Mouse (Mus musculus) c-Kit-positive CD71-negative TER-119-negative erythroid progenitor cells, embryonic 14.5 days (primary cell): ENCODE measurements around the gene Lzic.
"Not testable (repeated sequence)": the region's sequence is repeated elsewhere in the genome, so short reads cannot be mapped to it uniquely, and the experiment has no call there.

Source experiments
- DNase-seq: peaks from one replicate; pipeline ENCODE4 v3.0.0-alpha.2; 2013; ENCODE audit warnings: low read depth

Lzic gene

DNA sequence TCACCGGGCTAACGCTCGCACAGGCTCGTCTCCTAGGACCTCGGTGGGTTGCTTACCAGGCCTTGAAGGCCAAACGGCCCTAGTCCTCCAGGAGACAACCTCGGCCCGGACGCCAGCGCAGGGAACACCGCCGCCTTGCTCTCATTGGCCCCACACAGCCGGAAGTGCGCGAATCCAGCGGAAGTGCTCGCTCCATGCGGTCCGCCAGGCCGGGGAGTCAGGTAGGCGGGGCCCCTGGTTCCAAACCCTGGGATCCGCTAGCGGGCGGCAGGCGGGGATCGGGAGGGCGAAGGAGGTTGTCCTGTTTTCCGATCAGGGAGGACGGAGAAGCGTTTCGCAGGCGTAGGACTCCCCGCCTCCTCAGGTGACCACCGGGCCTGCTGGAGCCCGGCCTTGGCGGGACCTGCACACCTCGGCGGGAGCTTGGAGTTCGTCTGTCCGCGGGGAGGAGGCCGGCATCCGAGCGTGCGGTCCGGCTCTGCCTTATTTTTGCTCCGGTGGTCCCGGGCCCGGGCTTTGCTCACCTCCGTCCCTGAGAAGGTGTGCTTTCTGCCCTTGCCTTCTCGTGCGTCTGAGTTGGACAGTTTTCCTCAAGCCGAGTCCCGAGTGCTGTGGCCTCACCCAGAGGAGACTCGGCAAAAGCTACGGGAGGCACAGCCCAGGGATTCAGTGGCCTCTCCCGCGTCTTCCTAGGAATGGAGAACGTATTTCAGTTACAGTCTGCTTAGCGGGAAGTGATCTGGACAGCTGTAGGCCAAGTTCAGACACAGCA lies at the start of gene Lzic, which contains the start of gene Nmnat1:
Gene Lzic, plus strand, starts transcription at position 177 of the 772 bp plus-strand sequence.
Gene Nmnat1, minus strand, starts transcription at position 150 of the 772 bp plus-strand sequence.
- DNase-seq = peak; percentile 88

DNA sequence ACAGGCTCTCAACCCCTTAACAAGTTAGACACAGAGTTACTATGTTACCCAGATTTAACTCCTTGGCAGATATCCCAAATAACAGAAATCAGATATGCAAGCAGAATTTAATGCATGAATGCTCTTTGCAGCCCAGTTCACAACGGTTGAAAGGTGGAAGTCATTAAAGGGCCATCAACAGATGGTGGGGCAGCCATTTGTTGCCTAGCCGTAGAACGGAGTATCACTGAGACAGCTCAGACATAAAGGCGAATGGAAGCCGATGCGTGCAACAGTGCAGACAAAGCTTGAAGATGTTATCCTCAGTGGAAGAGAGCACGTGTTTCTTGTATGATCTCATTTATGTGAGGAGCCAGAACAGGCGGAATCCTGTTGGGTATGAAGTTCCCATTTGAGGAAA lies 44.5 kb upstream of the Lzic start:
- no peak for DNase-seq

DNA sequence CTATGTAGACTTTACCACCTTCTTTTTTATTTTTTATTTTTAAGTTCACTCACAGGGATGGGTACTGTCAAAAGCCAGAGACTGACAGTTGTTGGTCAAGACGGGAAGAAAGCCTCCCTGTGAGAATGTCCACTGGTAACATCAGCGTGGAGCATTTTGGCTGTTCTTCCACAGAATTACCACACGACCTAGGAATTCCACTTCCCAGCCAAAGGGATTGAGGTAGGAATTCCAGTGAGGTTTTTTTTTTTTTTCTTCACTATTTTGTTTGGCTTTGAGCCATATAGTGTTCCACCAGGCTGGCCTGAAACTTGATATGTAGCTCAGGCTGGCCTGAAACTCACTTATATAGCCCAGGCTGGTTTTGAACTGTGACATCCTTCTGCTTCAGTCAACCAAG lies 42.6 kb upstream of the Lzic start:
- no peak for DNase-seq

DNA sequence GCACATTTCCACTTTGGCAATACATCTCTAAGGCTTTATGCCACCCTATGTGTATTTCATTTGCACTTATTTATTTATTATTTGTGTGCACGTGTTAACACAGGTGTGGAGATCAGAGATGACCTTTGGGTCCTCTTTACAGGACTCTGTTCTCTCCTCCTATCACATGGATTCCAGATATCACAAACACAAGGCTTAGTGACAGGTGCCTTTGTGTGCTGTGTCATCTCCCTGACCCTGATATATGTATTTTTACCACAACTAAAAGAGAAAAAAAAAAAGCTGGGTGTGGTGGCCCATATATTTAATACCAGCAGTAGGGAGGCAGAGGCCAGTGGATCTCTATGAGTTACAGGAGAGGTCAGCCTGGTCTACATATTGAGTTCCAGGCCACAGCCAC lies 40.6 kb upstream of the Lzic start:
- no peak for DNase-seq

DNA sequence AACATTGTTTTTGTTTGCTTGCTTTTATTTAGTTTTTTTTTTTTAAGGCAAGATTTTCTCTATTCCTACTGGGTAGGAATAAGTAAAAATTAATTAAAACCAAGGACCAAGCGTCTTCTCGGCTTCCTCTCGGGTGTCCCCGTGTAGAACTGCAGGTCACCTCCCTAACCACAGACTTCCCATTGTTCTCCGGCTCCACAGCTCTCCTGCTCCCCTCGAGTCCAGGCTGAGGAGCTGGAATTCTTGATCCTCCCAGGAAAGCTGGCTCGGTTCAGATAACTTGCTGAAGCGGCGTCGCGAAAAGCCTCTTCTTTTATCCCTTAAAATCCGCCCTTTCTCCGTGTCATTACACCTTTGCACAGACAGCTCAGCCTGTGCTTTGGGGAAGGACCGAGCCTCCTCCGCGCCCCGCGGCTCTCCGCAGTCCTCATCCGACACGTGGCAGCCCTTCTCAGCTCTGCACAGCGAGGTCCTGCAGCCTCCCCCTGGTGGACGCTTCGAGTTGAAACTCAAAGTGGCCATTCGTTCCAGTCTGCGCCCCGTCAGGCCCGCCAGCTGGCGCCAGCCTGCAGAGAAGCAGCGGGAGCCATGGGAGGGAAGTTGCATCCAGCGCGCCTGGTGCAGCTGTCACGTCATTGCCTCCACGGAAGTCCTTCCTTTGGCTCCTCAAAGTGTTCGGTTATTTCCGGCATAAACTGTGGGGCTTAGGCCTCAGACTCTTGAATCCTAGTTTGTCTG lies 39.9 kb upstream of the Lzic start:
- DNase-seq = peak; percentile 94

DNA sequence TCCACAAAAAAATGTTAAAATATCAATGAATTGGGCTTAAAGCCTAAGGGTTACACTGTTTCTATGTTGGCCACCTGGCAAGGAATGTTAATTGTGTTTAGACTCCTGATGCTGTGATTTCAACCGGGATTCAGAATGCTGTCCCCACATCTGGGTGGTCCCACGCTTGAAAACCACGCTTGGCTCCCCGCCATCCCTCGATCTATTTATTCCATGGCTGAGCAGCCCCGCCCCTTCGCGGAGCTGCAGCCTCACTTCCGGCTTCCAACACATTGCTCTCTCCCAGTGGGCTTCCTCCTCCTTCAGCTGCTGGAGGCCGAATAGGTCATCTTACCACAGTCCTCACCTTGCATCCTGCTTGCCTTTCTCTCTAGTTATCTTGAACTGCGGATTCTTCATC lies 39.2 kb upstream of the Lzic start:
- peak; percentile 41 for DNase-seq

DNA sequence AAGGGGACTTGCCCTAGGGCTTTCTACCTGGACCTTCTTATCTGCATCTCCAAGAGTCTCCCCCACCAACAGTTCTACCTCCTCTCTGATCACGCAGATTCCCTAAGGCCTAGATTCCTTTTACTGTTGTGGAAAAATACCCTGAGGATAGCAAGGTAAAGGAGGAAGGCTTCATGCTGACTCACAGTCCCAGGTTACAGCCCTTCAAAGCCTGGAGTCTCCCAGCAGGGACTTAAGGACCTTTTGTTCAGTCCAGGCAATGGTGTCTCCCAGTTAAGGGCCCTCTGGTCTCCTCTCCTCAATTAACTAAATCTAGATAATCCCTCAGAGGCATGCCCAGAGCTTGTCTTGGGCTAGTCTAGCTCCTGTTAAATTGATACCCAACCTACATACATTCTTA lies 38.7 kb upstream of the Lzic start:
- DNase-seq = no peak

DNA sequence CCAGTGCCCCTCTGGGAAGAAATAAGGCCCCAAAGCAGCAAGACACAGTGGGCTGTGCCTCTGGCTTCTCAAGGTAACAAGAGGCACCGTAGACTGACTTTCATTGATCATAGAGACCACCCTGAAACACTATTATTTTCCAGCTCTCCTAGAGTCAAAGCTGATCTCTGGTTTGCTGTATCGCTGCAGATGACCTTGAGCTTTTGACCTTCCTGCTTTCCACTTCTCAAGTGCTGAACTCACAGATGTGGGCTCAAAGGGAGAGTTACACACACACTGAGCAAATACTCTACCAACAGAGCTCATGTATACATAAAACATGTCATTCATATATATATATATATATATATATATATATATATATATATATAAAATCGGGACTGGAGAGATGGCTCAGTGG lies 34.4 kb upstream of the Lzic start:
- DNase-seq = no peak

DNA sequence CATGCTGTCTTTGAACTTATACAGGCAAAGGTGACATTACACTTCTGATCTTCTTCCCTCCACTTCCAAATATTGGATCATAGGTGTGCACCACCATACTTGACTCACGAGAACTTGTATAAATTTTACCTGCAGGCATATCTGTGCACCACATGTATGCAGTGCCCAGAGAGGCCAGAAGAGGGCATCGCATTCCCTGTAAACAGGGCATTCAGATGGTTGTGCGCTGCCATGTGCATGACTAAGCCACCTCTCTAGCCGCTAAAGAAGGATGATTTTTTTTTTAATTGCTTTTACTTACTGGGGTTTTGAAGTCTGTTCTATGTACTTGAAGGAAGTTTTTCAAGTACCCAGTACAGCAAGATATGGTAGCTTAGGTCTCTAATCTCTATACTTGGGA lies 31.4 kb upstream of the Lzic start:
- peak; percentile 47 for DNase-seq

DNA sequence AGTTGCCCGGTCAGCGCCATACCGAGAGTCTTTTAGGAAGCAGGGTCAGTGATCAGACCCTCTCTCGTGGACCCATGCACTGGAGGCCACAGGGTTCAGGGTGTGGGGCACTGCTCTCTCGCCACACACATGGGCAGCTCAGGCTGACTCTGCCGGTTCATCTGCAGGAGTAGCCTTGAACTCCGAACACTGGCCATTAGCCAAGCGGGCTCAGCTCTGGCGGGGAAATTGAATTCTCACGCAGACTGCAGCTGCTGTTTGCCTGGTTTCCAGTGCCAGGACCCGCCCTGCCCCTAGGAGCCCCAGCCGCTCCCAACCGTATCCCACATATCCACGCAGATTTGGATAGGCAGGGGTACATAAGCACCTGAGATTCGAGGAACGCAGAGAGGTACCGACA lies 30.8 kb upstream of the Lzic start:
- DNase-seq = no peak

DNA sequence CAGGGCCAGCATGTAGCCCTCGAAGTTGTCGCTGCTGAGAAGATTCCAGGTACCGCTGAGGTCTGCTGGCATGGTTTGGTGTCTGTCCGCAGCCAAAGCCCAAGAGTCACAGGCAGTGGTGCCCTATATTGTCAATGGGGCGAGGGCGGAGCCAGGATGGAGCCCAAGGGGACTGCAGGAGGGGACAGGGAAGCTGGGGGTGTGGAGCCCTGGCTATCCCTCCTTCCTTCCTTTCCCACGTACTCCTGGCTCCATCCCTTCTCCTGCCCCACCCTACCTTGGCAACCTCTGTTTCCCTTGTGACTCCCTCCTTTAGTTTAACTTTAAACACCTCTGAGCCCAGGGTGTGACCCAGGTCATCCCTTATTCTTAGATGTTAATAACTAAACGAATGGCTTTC lies 30.1 kb upstream of the Lzic start, which contains the start of gene Rbp7:
Gene Rbp7, minus strand, starts transcription at position 100 of the 400 bp plus-strand sequence.
- DNase-seq = no peak

DNA sequence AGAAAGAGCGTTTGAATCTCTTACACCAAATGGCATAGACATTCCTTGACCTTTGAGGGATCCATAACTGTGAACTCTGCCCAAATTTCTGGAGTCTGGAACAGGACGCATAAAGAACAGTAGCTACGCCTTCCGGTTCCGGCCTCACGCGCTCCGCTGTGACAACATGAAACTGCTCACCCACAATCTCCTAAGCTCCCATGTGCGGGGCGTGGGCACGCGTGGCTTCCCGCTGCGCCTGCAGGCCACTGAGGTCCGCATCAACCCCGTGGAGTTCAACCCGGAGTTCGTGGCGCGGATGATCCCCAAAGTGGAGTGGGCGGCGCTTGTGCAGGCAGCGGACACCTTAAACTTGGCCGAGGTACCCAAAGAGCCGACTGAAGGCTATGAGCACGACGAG lies 27.9 kb upstream of the Lzic start:
- not testable (repeated sequence) for DNase-seq

DNA sequence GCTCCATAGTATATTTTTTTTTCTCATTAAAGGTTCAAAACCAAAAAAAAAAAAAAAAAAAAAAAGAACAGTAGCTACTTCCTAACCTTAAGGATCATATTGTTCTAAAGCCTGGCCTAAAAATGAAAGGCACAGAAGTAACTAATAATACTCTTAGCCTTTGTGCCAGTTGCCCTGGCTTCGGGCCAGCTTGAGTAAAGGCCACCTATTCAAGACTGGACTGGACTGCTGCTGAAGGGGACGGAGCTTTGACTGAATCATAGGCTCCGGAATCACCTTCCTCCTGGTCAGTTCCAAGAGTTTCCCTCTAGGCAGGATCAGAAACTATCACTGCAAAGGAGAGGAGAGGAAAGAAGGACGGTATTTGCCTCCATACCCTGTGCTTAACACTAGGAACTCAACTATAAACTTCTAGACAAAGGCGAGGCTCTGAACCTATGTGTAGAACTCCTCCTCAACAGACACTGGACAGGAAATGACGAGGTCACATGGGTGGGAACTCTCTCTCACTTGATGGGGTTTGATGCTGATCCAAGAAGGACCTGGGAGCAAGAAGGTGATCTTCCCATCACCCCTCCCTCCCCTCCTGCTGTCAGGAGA lies 27.1 kb upstream of the Lzic start:
- no peak for DNase-seq

DNA sequence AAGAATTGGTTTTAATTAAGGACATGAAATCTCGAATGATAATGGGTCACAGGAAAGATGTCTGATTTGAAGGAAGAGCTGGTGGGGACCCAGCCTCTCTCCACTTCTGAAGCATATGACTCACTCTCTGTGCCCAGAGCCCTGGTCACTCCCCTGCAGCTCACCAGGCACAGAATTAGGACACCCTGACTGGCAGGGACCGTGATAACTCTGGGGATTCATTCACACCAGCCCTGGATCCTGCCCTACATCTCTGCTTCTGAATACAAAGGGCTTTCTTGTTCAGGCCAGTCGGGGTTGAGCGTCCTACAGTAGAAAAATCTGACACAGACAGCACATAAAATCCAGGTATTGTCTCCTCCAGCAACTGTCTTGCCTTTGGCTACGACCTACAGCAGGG lies 26.5 kb upstream of the Lzic start:
- no peak for DNase-seq

DNA sequence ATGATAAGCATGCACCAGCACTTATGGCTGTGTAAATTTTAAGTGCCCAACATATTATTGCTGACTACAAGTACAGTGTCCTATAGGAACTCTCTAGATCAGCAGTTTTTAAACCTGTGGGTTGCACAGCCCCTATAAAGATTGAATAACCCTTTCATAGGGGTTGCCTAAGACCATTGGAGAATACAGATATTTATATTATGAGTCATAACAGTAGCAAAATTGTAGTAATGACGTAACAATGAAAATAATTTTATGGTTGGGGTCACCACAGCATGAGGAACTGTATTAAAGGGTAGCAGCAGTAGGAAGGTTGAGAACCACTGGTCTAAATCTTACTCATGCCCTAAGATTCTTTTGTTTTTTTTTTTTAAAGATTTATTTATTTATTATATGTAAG lies 25.6 kb upstream of the Lzic start:
- no peak for DNase-seq

DNA sequence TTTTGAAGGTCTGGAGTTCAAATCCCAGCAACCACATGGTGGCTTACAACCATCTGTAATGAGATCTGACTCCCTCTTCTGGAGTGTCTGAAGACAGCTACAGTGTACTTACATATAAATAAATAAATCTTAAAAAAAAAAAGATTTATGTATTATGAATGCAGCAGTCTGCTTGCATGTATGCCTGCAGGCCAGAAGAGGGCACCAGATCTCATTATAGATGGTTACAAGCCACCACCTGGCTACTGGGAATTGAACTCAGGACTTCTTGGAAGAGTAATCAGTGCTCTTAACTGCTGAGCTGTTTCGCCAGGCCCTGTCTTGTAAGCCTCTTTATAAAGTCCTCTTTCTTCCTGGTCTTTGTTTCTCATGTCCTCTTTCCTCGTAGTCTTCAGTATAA lies 24.6 kb upstream of the Lzic start:
- DNase-seq = not testable (repeated sequence)

DNA sequence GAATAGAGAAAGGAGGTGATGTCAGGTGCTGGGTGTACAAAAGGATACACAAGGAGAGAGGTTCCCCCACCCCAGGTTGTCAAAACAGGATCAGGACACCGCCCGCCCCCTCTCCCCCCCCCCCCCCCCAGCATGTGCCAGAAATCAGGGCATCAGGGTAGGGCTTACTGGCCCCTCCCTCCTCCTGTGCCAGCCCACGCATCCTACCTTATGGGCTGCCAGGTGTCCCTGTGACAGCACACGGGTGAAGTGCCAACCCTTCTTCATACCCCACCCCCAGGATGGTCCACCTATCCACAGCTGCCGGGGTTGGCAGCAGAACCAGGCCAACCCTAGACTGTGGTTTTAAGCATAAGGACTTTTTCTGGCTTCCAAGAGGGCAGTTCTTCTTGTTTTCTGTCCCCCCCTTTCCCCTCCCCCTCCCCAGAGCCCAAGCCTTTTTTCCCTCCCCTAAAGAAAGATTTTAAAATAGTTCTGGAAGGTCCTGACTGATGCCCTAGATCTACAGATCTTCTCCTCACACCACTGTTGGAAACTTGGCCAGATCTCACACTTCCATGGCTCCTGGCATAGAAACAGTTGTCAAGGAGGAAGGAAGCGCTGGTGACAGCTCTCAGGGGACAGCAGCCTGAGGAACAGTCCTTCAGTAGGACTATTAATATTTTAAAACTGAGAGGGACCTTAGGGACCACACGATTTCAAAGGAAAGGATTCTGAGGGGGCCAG lies 23.3 kb upstream of the Lzic start:
- no peak for DNase-seq

DNA sequence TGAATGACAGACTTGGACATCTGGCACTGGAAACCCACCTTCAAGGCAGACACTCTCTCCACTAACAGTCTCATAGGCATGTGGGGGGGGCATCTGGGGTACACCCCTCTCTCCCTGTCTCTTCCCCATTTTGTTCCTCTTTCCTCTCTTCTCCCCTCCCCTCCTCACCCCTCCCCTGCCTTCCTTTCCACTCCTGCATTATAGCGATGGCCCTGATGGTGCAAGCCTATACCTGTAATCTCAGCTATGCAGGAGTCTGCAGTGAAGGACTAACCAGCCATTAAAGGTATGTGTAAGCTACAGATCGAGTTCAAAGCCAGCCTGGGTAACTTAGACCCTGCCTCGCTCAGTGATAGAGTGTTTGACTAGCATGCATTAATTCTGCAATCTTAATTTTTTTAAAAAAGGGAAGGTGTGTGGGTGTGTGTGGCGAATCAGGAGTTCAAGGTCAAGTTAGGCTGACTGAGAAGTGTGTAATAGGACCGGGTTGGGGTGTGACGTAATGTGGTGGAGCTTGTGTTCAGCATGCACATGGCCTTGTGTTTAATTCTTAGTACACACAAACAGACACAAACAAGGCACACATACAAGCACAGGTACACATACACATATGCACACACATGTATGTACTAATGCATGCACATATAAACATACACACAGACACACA lies 22.6 kb upstream of the Lzic start:
- DNase-seq = no peak

DNA sequence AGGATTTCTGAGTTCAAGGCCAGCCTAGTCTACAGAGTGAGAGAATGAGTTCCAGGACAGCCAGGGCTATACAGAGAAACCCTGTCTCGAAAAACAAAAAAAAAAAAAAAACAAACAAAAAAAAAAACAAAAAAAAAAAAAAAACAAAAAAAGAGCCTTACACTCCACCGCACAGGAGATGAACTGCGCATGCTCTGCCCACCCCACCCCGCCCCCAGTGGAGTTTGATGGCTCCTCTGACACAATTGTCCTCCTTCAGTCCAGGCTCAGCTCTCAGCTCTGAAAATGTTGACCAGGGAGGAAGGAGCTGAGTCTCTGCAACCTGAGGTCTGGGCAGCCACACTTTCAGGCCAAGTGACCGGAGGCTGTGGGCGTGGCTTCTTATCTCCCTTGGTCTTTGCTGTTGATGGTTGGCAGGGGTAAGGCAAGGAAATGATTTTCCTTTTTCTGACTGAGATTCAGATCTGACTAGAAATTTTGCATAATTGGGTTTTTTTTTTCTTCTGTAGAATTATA lies 21.5 kb upstream of the Lzic start:
- DNase-seq = no peak

DNA sequence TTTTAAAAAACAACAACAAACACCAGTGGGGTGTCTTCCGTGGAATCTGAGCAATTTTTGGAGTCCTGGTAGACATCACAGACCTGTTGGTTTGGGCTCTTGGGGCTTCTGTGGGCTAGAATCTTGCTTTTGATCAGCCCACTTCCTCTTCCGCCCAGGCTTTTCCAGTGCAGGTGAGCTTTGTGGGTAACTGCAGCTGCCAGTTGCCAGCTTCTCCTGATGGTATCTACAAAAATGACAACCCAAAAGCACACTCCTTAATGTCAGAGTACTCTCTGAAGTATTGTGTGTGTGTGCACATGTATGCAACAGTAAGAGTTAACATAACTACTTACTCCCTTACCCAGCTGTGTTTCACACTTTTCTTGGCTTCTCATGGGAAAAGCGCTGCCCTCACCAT lies 15.5 kb upstream of the Lzic start:
- DNase-seq = no peak

DNA sequence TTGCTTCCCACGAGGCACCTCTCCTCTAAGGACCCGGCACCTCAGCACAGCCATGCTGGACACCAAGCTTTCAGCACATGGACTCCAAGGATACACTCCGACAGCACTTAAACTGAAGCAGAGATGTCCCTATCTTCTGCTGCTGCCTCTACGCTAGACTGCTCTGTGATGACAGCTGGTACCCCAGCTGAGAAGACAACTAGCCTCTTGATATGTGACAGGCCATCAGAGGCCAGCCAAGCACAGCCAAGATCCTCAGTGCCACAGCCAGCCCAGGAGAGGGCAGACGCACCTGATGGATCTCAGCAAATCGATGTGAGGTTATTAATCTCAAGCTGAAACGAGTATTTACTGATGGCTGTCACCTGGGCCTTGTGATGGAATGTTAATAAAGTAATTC lies 9.9 kb upstream of the Lzic start:
- no peak for DNase-seq

DNA sequence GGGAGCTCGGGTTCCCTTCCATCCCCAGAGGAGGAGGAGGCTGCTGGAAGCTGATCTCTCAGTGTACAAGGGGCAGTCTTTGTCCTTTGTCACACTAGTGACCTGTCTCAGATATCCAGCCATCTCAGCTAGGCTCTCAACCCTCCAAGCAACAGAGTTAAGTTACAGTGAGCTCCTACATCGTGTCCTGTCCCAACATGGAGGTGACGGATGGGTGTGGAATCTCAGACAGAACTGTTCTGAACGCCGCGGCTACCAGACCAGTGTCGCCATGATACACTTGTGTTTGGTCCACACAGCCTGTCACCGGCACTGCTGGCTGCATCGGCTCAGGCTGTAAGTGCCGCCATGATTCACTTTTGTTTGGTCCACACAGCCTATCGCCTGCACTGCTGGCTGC lies 8.0 kb upstream of the Lzic start, which contains the start of gene Tmem274:
Gene Tmem274, plus strand, starts transcription at position 301 of the 400 bp plus-strand sequence.
- DNase-seq = no peak
